Mouse (Mus musculus) ovary, adult 2 months (tissue): ENCODE measurements around the gene Muc5b. TPM values are rescaled to one million over a fixed set of nuclear protein-coding genes. Genes with fewer than 3 reads are reported as not detected.

Experiments used
- polyA plus RNA-seq: library from polyadenylated mRNA; depleted of rRNA; stranded (reverse); fragments of >200 nt; gene quantifications from 2 replicates; pipeline ENCODE4 v1.2.3, GENCODE M21; 2012; rRNA removed

The Muc5b gene
- polyA plus RNA-seq = 0.15 and 0.16 TPM in 2 replicates

GRCm38 (mm10) chr7:141838779-141839178 is at the start of gene Muc5b:
Gene Muc5b (plus strand): TSS chr7:141839070.

DNA sequence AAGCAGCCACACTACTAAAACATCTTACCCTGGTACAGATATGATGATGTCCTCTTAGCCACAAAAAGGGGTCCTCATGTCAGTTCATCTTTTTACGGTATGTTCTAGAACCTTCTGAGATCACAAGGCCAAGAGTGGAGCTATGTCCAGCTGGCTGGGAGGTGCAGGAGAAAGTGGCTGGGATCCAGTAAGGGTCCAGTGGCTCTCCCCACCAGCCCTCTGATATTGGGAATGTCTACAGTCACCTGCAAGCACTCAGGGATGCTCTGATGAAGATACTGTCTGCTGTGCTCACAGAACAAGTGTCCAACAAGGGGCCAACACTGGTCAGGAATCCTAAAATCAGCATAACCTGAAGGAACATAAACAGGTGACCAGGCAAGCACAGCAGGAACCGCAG is 79.5 kb downstream of the Muc5b start, which contains the start of gene Tollip:
Tollip (minus strand) TSS at position 101 of the 400 bp plus-strand sequence.

Other genes starting within 250 kb of the Muc5b start
- gene Muc6, start 183.8 kb upstream of the Muc5b start, polyA plus RNA-seq = 0.06 and 0.20 TPM in 2 replicates
- 0.35 and 1.1 TPM in 2 replicates for gene Muc2, start 148.7 kb upstream of the Muc5b start, polyA plus RNA-seq
- gene Muc5ac, start 50.1 kb upstream of the Muc5b start, polyA plus RNA-seq = 0.08 and 0.22 TPM in 2 replicates
- gene Tollip, start 79.4 kb downstream of the Muc5b start, polyA plus RNA-seq = 82.8 and 103 TPM in 2 replicates
- gene Brsk2, start 110.7 kb downstream of the Muc5b start, polyA plus RNA-seq = 0.89 and 1.2 TPM in 2 replicates
- 35.8 and 47.0 TPM in 2 replicates for gene Mob2, start 222.0 kb downstream of the Muc5b start, polyA plus RNA-seq